Mouse (Mus musculus): ENCODE measurements around the gene Ptprs.
A peak's percentile ranks its signal among the peaks of the same experiment; 100 is the strongest.
"Not testable (repeated sequence)": the region's sequence is repeated elsewhere in the genome, so short reads cannot be mapped to it uniquely, and the experiment has no call there.

Ptprs gene

DNA sequence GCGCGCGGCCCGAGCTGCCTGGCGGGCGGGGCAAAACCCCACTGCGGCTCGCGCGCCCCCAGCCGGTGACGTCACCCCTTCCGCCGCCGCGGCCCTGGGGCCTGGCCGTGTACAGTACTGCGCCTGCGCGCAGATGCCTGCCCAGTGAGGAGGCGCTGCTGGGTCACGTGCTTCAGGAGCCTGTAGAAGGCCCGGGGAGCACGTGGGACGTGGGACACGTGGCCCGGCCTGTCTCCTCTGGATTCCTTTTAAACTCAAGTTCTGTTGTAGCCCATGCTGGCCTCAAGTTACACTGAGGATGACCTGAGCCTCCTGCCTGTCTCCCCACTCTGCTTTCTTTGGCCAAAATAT is at the start of gene Ptprs:
Ptprs (minus strand) TSS at position 82 of the 351 bp plus-strand sequence.
- DNase-seq (ENCODE audit: low spot score), result peak; percentile 89

GRCm38 (mm10) chr17:56524943-56525342 is 48.7 kb upstream of the Ptprs start:
- DNase-seq (ENCODE audit: low spot score), result no peak

DNA sequence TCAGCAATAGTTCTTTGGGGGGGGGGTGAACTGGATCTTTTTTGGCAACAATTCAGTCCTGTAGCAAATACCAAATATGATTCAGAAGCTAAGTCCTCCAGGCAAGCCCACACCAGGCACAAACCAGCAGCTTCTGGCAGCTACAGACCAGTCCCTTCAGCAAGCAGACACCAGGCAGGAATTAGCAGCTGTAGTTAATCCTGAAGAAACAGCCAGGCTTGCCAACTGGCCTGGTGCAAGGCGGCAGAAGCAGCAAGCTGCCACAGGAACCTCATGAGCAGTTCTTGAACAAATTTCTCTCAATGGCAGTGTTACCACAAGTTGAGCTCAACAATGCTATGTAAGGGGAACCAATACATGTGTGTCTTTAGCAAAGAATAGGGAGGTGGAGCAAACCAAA is 46.5 kb upstream of the Ptprs start:
- DNase-seq (ENCODE audit: low spot score), result no peak

DNA sequence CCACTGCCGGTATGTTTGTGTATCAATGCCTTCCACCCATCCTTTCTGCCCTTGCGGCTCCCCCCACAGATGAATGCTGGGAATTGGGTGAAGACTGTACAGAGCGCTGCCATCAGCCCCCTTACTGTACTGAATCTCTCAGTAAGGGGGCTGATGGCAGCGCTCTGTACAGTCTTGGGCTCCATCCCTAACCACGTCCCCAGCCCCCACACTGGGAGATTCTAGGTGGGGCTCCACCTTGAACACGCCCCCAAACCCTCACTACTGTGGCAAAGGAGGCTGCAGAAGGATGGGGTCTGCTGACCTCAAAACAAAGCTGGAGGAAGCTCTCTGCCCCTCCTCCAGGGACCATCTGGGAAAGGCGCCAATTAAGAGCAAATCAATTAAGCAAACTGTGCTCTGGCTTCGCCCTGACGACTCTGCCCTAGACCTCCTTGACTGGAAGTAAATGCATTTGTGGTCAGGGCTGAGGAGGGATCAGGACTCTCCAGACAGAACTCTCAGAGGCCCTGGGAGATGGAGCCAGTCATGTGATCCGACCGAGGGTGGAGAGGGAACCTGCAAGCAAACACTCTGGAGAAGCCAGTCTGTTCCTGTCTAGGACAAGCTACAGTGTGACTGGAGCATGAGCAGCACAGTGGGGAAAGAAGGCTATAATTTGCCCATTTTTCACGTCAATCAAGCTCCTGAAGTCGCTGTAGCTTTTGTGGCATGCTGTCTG is 39.6 kb upstream of the Ptprs start:
- no peak for DNase-seq (ENCODE audit: low spot score)

DNA sequence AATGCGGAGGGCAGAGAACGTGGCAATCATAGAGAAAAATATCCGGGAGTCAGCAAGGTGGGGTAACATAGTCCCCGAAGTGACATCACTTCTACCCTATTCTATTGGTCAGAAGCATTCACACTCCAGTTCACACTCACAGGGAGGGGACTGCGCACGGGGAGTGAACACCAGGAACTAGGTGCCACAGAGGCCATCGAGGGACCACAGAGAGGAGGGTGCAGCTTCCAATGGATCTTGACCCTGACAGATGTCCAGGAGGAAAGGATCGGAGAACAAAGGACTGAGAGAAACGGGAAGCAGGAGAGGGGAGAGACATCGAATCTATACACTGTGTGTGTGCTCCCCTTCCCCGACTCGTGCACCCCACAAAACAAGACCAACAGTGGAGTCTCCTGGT is 38.6 kb upstream of the Ptprs start:
- no peak for DNase-seq (ENCODE audit: low spot score)

- no peak for DNase-seq (ENCODE audit: low spot score)
Observed at GRCm38 (mm10) chr17:56514330-56514729, 38.0 kb upstream of the Ptprs start.

DNA sequence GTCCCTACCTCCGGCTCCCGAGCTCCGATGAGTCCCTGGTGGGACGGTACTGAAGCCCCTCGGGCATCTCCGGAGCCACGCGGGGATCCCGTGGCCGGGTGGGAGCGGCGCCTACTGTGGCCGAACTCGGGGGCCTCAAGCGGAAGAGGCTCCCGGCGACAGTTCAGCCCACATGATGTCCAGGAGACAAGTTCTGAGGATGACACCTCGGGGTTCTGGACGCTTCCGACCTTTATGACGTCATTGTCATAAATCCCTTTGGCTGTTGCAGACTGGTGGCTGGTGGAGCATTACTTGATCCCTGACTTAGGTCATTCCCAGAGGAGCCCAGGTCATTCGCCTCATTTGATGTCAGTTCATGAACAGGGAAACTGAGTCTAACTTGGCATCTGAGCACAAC is 36.0 kb upstream of the Ptprs start, which contains the start of gene Znrf4:
Znrf4 (minus strand) TSS at position 122 of the 400 bp plus-strand sequence.
- DNase-seq (ENCODE audit: low spot score), result no peak

- DNase-seq (ENCODE audit: low spot score), result no peak
Observed at GRCm38 (mm10) chr17:56511707-56512090, 35.4 kb upstream of the Ptprs start.

GRCm38 (mm10) chr17:56510970-56511706 is 34.9 kb upstream of the Ptprs start:
- no peak for DNase-seq (ENCODE audit: low spot score)

- DNase-seq (ENCODE audit: low spot score), result no peak
Observed at GRCm38 (mm10) chr17:56510473-56510969, 34.2 kb upstream of the Ptprs start.

DNA sequence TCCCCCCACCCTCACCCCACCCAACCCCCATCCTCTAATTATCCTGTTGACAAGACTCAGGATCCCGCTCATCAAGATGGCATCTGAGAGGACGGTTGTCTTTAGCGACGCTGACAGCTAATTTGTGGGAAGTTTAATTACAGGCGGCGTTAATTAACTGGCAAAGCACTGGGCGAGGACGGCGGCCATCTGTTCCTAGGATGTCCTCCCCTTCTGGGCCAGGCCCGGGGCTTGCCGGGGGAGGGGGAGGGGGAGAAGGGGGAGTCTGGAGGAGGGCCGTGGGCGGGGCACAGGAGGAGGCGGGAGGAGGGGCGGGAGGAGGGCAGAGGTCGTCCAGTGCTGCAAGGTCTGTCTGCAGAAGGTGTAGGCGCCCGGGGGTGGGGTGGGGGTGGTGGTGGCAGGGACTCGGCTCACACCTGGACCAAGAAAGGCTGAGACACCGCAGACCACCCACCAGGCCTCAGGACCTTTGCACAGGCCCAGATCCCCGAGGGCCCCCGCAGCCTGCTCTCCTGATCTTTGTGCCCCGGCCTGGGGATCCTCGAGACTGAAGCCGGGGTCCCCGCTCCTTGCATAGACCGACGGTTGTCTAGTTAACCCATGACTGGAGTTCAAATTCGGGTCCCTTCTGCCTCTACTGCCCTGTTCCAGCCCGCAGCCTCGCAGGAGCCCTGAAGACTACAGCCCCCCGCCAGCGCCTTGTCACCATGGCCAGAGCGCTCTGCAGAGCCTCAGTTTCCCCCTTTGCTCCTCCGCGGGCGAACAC is 33.6 kb upstream of the Ptprs start:
- DNase-seq (ENCODE audit: low spot score), result no peak

- DNase-seq (ENCODE audit: low spot score), result no peak
Observed at GRCm38 (mm10) chr17:56509021-56509640, 32.8 kb upstream of the Ptprs start.

- DNase-seq (ENCODE audit: low spot score), result peak; percentile 93
Observed at GRCm38 (mm10) chr17:56507161-56508068, 31.1 kb upstream of the Ptprs start.

- DNase-seq (ENCODE audit: low spot score), result no peak
Observed at GRCm38 (mm10) chr17:56506417-56507065, 30.3 kb upstream of the Ptprs start.

- no peak for DNase-seq (ENCODE audit: low spot score)
Observed at GRCm38 (mm10) chr17:56505401-56505800, 29.1 kb upstream of the Ptprs start.

GRCm38 (mm10) chr17:56502526-56502925 is 26.2 kb upstream of the Ptprs start:
- DNase-seq (ENCODE audit: low spot score), result no peak

DNA sequence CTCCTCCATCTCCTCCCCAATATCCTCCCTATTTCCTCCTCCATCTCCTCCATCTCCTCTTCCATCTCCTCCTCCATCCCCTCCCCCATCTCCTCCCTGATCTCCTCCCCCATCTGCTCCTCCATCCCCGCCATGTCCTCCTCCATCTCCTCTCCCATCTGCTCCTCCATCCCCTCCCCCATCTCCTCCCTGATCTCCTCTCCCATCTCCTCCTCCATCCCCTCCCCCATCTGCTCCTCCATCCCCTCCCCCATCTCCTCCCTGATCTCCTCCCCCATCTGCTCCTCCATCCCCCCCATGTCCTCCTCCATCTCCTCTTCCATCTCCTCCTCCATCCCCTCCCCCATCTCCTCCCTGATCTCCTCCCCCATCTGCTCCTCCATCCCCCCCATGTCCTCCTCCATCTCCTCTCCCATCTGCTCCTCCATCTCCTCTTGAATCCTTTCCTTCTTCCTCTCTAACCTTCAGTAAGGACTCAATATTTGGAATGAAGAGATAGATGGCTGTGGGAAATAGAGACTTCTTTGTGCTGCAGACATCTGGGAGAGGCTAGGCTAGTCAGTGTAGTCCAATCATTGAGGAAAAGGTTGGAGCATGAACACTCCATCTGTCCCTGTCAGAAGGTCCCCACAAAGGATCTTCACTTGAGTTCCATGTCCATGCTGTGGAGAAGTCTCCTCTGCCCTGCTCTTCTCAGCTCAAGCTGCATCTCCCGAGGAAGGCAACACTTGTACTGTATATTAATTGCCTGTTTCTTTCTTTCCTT is 25.5 kb upstream of the Ptprs start:
- not testable (repeated sequence) for DNase-seq (ENCODE audit: low spot score)

GRCm38 (mm10) chr17:56499229-56499628 is 22.9 kb upstream of the Ptprs start:
- DNase-seq (ENCODE audit: low spot score), result no peak

GRCm38 (mm10) chr17:56494480-56494879 is 18.2 kb upstream of the Ptprs start:
- DNase-seq (ENCODE audit: low spot score), result no peak

GRCm38 (mm10) chr17:56493841-56494240 is 17.6 kb upstream of the Ptprs start:
- DNase-seq (ENCODE audit: low spot score), result no peak

Data from ovary, adult 18-20 months (tissue).